Mouse (Mus musculus): ENCODE results near the gene Stip1. TPM values are rescaled to one million over a fixed set of nuclear protein-coding genes. Genes with fewer than 3 reads are reported as not detected.

The Stip1 gene
- polyA plus RNA-seq, 1 experiment from 2014 or later: 428 TPM

- Histone ChIP-seq H3K27ac (ENCODE audit: low read depth, low read length) (peak within 1 kb of the TSS; percentile 72), H3K4me2 (ENCODE audit: low read depth, low read length, severe bottlenecking) (peak within 1 kb of the TSS; percentile 96), H3K36me3 (ENCODE audit: control insufficient read depth, insufficient read depth, low read length) (peaks cover 3% of the 10 kb centered on the region; the same call in 1 of the 2 replicates), H3K9me3 (ENCODE audit: control insufficient read depth, low read length) (no peaks in the 10 kb centered on the region), H3K4me1 (replicated peaks; ENCODE audit: control insufficient read depth, insufficient read depth, low read length) (peaks cover 10% of the 10 kb centered on the region), H3K27me3 (ENCODE audit: control insufficient read depth, insufficient read depth, low read length) (no peaks in the 10 kb centered on the region), H3K9ac (ENCODE audit: low read length) (peak within 1 kb of the TSS; percentile 89), H3K4me3 (ENCODE audit: low read depth, low read length) (peak within 1 kb of the TSS; percentile 87)
- DNase-seq (ENCODE audit: low spot score): peak; percentile 84
- WGBS: 1% methylated on average over 75 of the region's 85 CpGs
- ATAC-seq (replicated peaks; ENCODE audit: low FRiP score): peak; percentile 60
Measured at GRCm38 (mm10) chr19:6987061-6987903, 52.5 kb downstream of the Stip1 start, which contains the start of gene Vegfb. TSS of gene Vegfb (minus strand) at chr19:6987651.

- DNase-seq (ENCODE audit: low spot score) (no peak), ATAC-seq (replicated peaks; ENCODE audit: low FRiP score) (no peak)
- no peaks in the 10 kb centered on the region for H3K9me3 ChIP-seq (ENCODE audit: control insufficient read depth, low read length)
- peaks cover 3% of the 10 kb centered on the region; the same call in 1 of the 2 replicates for H3K36me3 ChIP-seq (ENCODE audit: control insufficient read depth, insufficient read depth, low read length)
- H3K27ac ChIP-seq (ENCODE audit: low read depth, low read length): no peak overlapping the region
- WGBS: 82% methylated on average over 10 of the region's 10 CpGs
- peak overlapping the region; percentile 89 for H3K9ac ChIP-seq (ENCODE audit: low read length)
- peak overlapping the region; percentile 87 for H3K4me3 ChIP-seq (ENCODE audit: low read depth, low read length)
- H3K27me3 ChIP-seq (ENCODE audit: control insufficient read depth, insufficient read depth, low read length): no peaks in the 10 kb centered on the region
- peaks cover 10% of the 10 kb centered on the region for H3K4me1 ChIP-seq (replicated peaks; ENCODE audit: control insufficient read depth, insufficient read depth, low read length)
- H3K4me2 ChIP-seq (ENCODE audit: low read depth, low read length, severe bottlenecking): peak overlapping the region; percentile 96
Measured at GRCm38 (mm10) chr19:6985951-6986708, 53.6 kb downstream of the Stip1 start.

- 86% methylated on average over 19 of the region's 19 CpGs for WGBS
- Histone ChIP-seq H3K9ac (ENCODE audit: low read length) (no peak overlapping the region), H3K27ac (ENCODE audit: low read depth, low read length) (no peak overlapping the region), H3K4me2 (ENCODE audit: low read depth, low read length, severe bottlenecking) (no peak overlapping the region), H3K27me3 (ENCODE audit: control insufficient read depth, insufficient read depth, low read length) (no peaks in the 10 kb centered on the region), H3K9me3 (ENCODE audit: control insufficient read depth, low read length) (no peaks in the 10 kb centered on the region), H3K4me1 (replicated peaks; ENCODE audit: control insufficient read depth, insufficient read depth, low read length) (peaks cover 10% of the 10 kb centered on the region), H3K4me3 (ENCODE audit: low read depth, low read length) (no peak overlapping the region), H3K36me3 (ENCODE audit: control insufficient read depth, insufficient read depth, low read length) (peaks cover 3% of the 10 kb centered on the region; the same call in 1 of the 2 replicates)
- DNase-seq (ENCODE audit: low spot score) (no peak), ATAC-seq (replicated peaks; ENCODE audit: low FRiP score) (no peak)
Measured at GRCm38 (mm10) chr19:6985300-6985699, 54.5 kb downstream of the Stip1 start.

GRCm38 (mm10) chr19:6983621-6984020 is 56.1 kb downstream of the Stip1 start:
- Histone ChIP-seq H3K36me3 (ENCODE audit: control insufficient read depth, insufficient read depth, low read length) (peaks cover 3% of the 10 kb centered on the region; the same call in 1 of the 2 replicates), H3K27ac (ENCODE audit: low read depth, low read length) (no peak overlapping the region), H3K4me2 (ENCODE audit: low read depth, low read length, severe bottlenecking) (no peak overlapping the region), H3K9ac (ENCODE audit: low read length) (no peak overlapping the region), H3K9me3 (ENCODE audit: control insufficient read depth, low read length) (no peaks in the 10 kb centered on the region), H3K4me3 (ENCODE audit: low read depth, low read length) (no peak overlapping the region), H3K27me3 (ENCODE audit: control insufficient read depth, insufficient read depth, low read length) (no peaks in the 10 kb centered on the region), H3K4me1 (replicated peaks; ENCODE audit: control insufficient read depth, insufficient read depth, low read length) (peaks cover 16% of the 10 kb centered on the region)
- 33% methylated on average over 5 of the region's 5 CpGs for WGBS
- no peak for ATAC-seq (replicated peaks; ENCODE audit: low FRiP score)
- no peak for DNase-seq (ENCODE audit: low spot score)

- H3K9ac ChIP-seq (ENCODE audit: low read length): no peak overlapping the region
- no peak overlapping the region for H3K4me3 ChIP-seq (ENCODE audit: low read depth, low read length)
- peaks cover 20% of the 10 kb centered on the region for H3K4me1 ChIP-seq (replicated peaks; ENCODE audit: control insufficient read depth, insufficient read depth, low read length)
- DNase-seq (ENCODE audit: low spot score) (no peak), ATAC-seq (replicated peaks; ENCODE audit: low FRiP score) (no peak)
- no peak overlapping the region for H3K27ac ChIP-seq (ENCODE audit: low read depth, low read length)
- no peaks in the 10 kb centered on the region for H3K9me3 ChIP-seq (ENCODE audit: control insufficient read depth, low read length)
- H3K4me2 ChIP-seq (ENCODE audit: low read depth, low read length, severe bottlenecking): no peak overlapping the region
- H3K27me3 ChIP-seq (ENCODE audit: control insufficient read depth, insufficient read depth, low read length): no peaks in the 10 kb centered on the region
- whole genome bisulfite sequencing: 88% methylated on average over 4 of the region's 4 CpGs
- H3K36me3 ChIP-seq (ENCODE audit: control insufficient read depth, insufficient read depth, low read length): peaks cover 3% of the 10 kb centered on the region; the same call in 1 of the 2 replicates
Measured at GRCm38 (mm10) chr19:6981465-6981864, 58.3 kb downstream of the Stip1 start.

GRCm38 (mm10) chr19:6980381-6981093 is 59.2 kb downstream of the Stip1 start, which contains the start of gene Fkbp2:
TSS of gene Fkbp2 (minus strand) at chr19:6980501.
- H3K9ac ChIP-seq (ENCODE audit: low read length): peak within 1 kb of the TSS; percentile 77
- peaks cover 3% of the 10 kb centered on the region; the same call in 1 of the 2 replicates for H3K36me3 ChIP-seq (ENCODE audit: control insufficient read depth, insufficient read depth, low read length)
- ATAC-seq (replicated peaks; ENCODE audit: low FRiP score) (peak; percentile 85), DNase-seq (ENCODE audit: low spot score) (peak; percentile 98)
- H3K4me1 ChIP-seq (replicated peaks; ENCODE audit: control insufficient read depth, insufficient read depth, low read length): peaks cover 22% of the 10 kb centered on the region
- WGBS: 2% methylated on average over 38 of the region's 38 CpGs
- peak within 1 kb of the TSS; percentile 67 for H3K4me2 ChIP-seq (ENCODE audit: low read depth, low read length, severe bottlenecking)
- peak within 1 kb of the TSS; percentile 42 for H3K4me3 ChIP-seq (ENCODE audit: low read depth, low read length)
- H3K9me3 ChIP-seq (ENCODE audit: control insufficient read depth, low read length): no peaks in the 10 kb centered on the region
- no peaks in the 10 kb centered on the region for H3K27me3 ChIP-seq (ENCODE audit: control insufficient read depth, insufficient read depth, low read length)
- H3K27ac ChIP-seq (ENCODE audit: low read depth, low read length): peak within 1 kb of the TSS; percentile 86

GRCm38 (mm10) chr19:6979486-6980380 is 60.0 kb downstream of the Stip1 start:
- H3K4me1 ChIP-seq (replicated peaks; ENCODE audit: control insufficient read depth, insufficient read depth, low read length): peaks cover 22% of the 10 kb centered on the region
- 1% methylated on average over 58 of the region's 59 CpGs for WGBS

More at GRCm38 (mm10) chr19:6979486-6980380, 60.0 kb downstream of the Stip1 start:
- Histone ChIP-seq H3K36me3 (ENCODE audit: control insufficient read depth, insufficient read depth, low read length) (no peaks in the 10 kb centered on the region; the same call in 1 of the 2 replicates), H3K27me3 (ENCODE audit: control insufficient read depth, insufficient read depth, low read length) (no peaks in the 10 kb centered on the region), H3K4me2 (ENCODE audit: low read depth, low read length, severe bottlenecking) (peak overlapping the region; percentile 67), H3K4me3 (ENCODE audit: low read depth, low read length) (peak overlapping the region; percentile 42), H3K9ac (ENCODE audit: low read length) (peak overlapping the region; percentile 77), H3K9me3 (ENCODE audit: control insufficient read depth, low read length) (no peaks in the 10 kb centered on the region), H3K27ac (ENCODE audit: low read depth, low read length) (peak overlapping the region; percentile 86)
- ATAC-seq (replicated peaks; ENCODE audit: low FRiP score): peak; percentile 87
- peak; percentile 100 for DNase-seq (ENCODE audit: low spot score)
